Mouse (Mus musculus): Measurements from ENCODE around the gene Rere. TPM values are rescaled to one million over a fixed set of nuclear protein-coding genes. Genes with fewer than 3 reads are reported as not detected.
"Not testable (repeated sequence)": the region's sequence is repeated elsewhere in the genome, so short reads cannot be mapped to it uniquely, and the experiment has no call there.

Rere gene
- polyA plus RNA-seq, 1 experiment from 2014 or later: 51.6 TPM

DNA sequence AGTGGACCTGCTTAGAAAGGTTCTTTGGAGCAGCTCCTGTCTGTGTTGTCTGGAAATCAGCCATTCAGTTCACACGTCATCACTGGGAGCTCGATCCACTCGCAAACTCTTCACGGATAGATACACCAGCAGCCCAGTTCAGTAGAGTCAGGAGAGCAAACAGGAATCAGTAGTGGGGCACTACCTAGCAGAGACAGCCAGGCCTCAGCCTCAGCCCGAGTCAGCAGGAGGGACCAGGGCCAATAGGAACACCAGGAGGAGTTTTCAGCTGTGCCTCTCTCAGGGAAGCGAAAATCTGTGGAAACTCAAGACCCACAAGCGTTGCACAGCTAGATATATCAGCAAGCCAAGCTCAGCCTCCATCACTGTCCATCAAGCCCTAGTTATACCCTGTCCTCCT, 264.3 kb downstream of the Rere start:
- ATAC-seq (replicated peaks; ENCODE audit: low FRiP score): no peak
- no peak overlapping the region for H3K27ac ChIP-seq (ENCODE audit: low read depth, low read length)
- H3K9me3 ChIP-seq (ENCODE audit: control insufficient read depth, low read length): no peaks in the 10 kb centered on the region
- WGBS: 96% methylated on average over 7 of the region's 7 CpGs
- no peaks in the 10 kb centered on the region for H3K27me3 ChIP-seq (ENCODE audit: control insufficient read depth, insufficient read depth, low read length)
- H3K36me3 ChIP-seq (ENCODE audit: control insufficient read depth, insufficient read depth, low read length): no peaks in the 10 kb centered on the region; the same call in 1 of the 2 replicates
- no peaks in the 10 kb centered on the region for H3K4me1 ChIP-seq (replicated peaks; ENCODE audit: control insufficient read depth, insufficient read depth, low read length)
- no peak overlapping the region for H3K9ac ChIP-seq (ENCODE audit: low read length)
- no peak for DNase-seq (ENCODE audit: low spot score)
- no peak overlapping the region for H3K4me2 ChIP-seq (ENCODE audit: low read depth, low read length, severe bottlenecking)
- no peak overlapping the region for H3K4me3 ChIP-seq (ENCODE audit: low read depth, low read length)

DNA sequence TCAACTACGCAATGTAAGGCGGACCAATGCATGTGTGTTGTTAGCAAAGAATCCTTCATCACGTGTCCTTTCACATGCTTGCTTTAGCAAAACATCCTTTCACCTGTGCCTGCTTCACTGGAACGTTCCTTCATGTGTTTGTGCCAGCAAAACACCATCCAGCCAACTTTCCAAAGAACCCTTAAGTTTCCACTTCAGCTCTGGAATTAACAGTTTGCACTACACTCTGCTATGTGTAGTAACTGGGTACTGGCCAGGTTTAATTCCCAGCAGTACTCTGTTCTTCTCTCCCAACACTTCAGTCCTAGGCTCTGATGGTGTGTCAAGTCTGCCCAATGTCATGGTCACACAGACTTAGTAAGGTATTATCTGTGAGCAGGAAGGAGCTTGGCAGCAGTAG, 264.9 kb downstream of the Rere start:
- not testable (repeated sequence) for DNase-seq (ENCODE audit: low spot score); ATAC-seq (replicated peaks; ENCODE audit: low FRiP score); H3K9ac ChIP-seq (ENCODE audit: low read length); H3K36me3 ChIP-seq (ENCODE audit: control insufficient read depth, insufficient read depth, low read length); H3K4me1 ChIP-seq (replicated peaks; ENCODE audit: control insufficient read depth, insufficient read depth, low read length); H3K4me3 ChIP-seq (ENCODE audit: low read depth, low read length); H3K27ac ChIP-seq (ENCODE audit: low read depth, low read length); H3K4me2 ChIP-seq (ENCODE audit: low read depth, low read length, severe bottlenecking); H3K27me3 ChIP-seq (ENCODE audit: control insufficient read depth, insufficient read depth, low read length); H3K9me3 ChIP-seq (ENCODE audit: control insufficient read depth, low read length)
- 96% methylated on average over 4 of the region's 4 CpGs for WGBS

DNA sequence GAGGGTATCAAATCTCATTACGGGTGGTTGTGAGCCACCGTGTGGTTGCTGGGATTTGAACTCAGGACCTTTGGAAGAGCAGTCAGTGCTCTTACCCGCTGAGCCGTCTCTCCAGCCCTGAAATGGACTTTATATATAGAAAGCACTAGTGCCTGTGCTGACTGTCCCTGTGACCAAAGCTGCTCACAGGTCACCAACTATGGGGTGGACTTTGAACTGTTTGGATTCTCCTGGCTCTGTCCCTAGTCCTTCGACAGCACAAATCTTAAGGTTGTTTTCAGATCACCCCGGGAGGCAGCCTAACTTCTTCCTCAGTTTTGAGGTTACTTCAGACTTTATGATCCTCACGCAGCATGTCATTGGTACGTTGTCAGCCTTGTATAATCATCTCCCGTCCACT, 267.9 kb downstream of the Rere start:
- Histone ChIP-seq H3K9ac (ENCODE audit: low read length) (no peak overlapping the region), H3K4me3 (ENCODE audit: low read depth, low read length) (no peak overlapping the region), H3K27ac (ENCODE audit: low read depth, low read length) (no peak overlapping the region), H3K27me3 (ENCODE audit: control insufficient read depth, insufficient read depth, low read length) (no peaks in the 10 kb centered on the region), H3K4me2 (ENCODE audit: low read depth, low read length, severe bottlenecking) (no peak overlapping the region), H3K4me1 (replicated peaks; ENCODE audit: control insufficient read depth, insufficient read depth, low read length) (no peaks in the 10 kb centered on the region), H3K9me3 (ENCODE audit: control insufficient read depth, low read length) (no peaks in the 10 kb centered on the region), H3K36me3 (ENCODE audit: control insufficient read depth, insufficient read depth, low read length) (no peaks in the 10 kb centered on the region; the same call in 1 of the 2 replicates)
- DNase-seq (ENCODE audit: low spot score): no peak
- no peak for ATAC-seq (replicated peaks; ENCODE audit: low FRiP score)
- 91% methylated on average over 9 of the region's 9 CpGs for WGBS

DNA sequence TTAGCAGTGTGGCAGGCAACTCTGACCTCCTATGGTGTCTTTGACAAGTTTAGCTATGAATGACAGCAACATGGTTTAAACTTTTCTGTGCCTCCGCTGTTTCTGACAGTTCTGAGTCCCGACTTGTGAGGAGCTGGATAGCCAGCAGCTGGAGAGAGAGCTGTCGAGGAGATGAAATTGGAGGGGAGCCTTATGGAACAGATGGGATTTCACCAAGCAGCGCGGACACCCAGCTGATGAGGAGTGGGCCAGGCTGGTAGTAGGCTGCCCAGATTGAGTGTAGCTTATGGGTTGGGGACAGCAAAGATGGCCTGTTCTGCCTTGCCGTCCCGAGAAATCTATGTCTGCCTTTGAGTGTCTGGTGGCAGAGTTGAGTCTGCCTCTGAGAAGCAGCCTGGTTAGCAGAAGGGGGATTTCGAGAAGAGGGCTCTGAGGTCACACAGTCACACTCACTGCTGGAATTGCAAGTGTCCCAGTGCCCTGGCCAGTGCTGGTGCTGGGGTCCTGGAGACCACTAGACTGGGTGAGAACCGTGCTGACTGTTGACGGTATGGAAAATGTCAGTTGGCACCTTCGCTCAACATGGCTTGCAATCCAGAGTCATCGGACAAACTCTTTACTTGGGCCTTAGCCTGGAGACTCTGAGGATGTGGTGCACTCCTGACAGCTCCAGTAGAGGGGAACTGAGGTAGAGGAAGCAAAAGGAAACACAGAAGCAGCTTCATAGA, 268.7 kb downstream of the Rere start:
- DNase-seq (ENCODE audit: low spot score) (no peak), ATAC-seq (replicated peaks; ENCODE audit: low FRiP score) (no peak)
- Histone ChIP-seq H3K4me2 (ENCODE audit: low read depth, low read length, severe bottlenecking) (no peak overlapping the region), H3K9ac (ENCODE audit: low read length) (no peak overlapping the region), H3K27ac (ENCODE audit: low read depth, low read length) (no peak overlapping the region), H3K9me3 (ENCODE audit: control insufficient read depth, low read length) (no peaks in the 10 kb centered on the region), H3K36me3 (ENCODE audit: control insufficient read depth, insufficient read depth, low read length) (no peaks in the 10 kb centered on the region; the same call in 1 of the 2 replicates), H3K4me1 (replicated peaks; ENCODE audit: control insufficient read depth, insufficient read depth, low read length) (no peaks in the 10 kb centered on the region), H3K27me3 (ENCODE audit: control insufficient read depth, insufficient read depth, low read length) (no peaks in the 10 kb centered on the region), H3K4me3 (ENCODE audit: low read depth, low read length) (no peak overlapping the region)
- WGBS: 93% methylated on average over 12 of the region's 12 CpGs

DNA sequence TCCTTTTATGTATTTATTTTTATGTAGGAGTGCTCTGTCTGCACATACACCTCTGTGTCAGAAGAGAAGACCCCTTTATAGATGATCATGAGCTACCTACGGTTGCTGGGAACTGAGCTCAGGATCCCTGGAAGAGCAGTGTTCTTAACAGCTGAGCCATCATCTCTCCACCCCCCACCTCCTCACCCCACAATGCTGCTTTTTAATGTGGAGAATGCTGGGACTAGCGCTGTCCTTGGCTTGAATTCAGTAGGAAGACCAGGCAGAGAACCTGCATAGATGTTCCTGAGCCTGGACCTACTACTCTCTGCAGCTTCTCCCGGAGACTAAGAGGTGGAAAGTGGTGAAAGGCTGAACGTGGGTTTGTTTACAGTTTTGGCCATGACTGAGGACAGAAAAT, 269.9 kb downstream of the Rere start:
- H3K4me2 ChIP-seq (ENCODE audit: low read depth, low read length, severe bottlenecking): no peak overlapping the region
- ATAC-seq (replicated peaks; ENCODE audit: low FRiP score): no peak
- H3K27me3 ChIP-seq (ENCODE audit: control insufficient read depth, insufficient read depth, low read length): no peaks in the 10 kb centered on the region
- H3K9ac ChIP-seq (ENCODE audit: low read length): no peak overlapping the region
- no peaks in the 10 kb centered on the region for H3K36me3 ChIP-seq (ENCODE audit: control insufficient read depth, insufficient read depth, low read length)
- H3K9me3 ChIP-seq (ENCODE audit: control insufficient read depth, low read length): no peaks in the 10 kb centered on the region
- peaks cover 4% of the 10 kb centered on the region; the same call in 1 of the 2 replicates for H3K4me1 ChIP-seq (replicated peaks; ENCODE audit: control insufficient read depth, insufficient read depth, low read length)
- H3K27ac ChIP-seq (ENCODE audit: low read depth, low read length): no peak overlapping the region
- WGBS: 92% methylated on average over 4 of the region's 4 CpGs
- H3K4me3 ChIP-seq (ENCODE audit: low read depth, low read length): no peak overlapping the region
- no peak for DNase-seq (ENCODE audit: low spot score)

DNA sequence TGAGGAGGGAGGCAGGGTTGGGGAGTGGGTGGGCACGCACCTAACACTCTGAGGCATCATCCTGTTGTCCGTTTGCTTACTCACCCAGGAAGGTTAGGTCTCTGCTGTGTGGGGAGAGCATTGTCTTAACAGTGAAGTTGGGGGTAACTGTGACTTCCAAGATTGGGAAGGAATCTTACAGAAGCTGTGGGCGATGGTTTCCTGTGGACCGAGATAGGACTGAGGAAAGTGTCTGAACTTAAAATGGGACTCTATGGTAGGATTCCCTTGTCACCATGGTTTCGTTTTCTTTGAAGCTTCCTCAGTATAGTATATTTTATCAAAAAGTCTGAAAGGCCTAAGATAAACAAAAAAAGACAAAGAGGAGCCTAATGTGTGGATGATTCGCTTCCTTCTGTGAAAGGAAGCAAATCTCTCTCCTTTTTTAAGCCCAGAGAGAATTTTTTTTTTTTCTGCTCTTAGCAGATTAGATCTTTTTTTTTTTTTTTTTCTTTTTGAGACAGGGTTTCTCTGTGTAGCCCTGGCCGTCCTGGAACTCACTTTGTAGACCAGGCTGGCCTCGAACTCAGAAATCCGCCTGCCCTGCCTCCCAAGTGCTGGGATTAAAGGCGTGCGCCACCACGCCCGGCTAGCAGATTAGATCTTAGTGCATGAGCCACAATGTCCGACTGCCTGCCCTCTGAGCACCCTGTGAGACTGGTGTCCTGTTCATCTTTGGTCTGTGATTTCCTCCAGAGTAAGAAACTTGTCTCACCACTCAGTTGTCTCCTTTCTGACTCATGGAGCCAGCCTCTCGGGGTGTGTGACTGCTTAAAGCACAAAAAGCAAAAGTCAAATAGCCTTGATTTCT, 271.5 kb downstream of the Rere start:
- no peak overlapping the region for H3K4me2 ChIP-seq (ENCODE audit: low read depth, low read length, severe bottlenecking)
- H3K4me1 ChIP-seq (replicated peaks; ENCODE audit: control insufficient read depth, insufficient read depth, low read length): peaks cover 7% of the 10 kb centered on the region; the same call in 1 of the 2 replicates
- H3K27ac ChIP-seq (ENCODE audit: low read depth, low read length): no peak overlapping the region
- no peaks in the 10 kb centered on the region for H3K36me3 ChIP-seq (ENCODE audit: control insufficient read depth, insufficient read depth, low read length)
- 92% methylated on average over 15 of the region's 15 CpGs for WGBS
- no peaks in the 10 kb centered on the region for H3K9me3 ChIP-seq (ENCODE audit: control insufficient read depth, low read length)
- ATAC-seq (replicated peaks; ENCODE audit: low FRiP score) (no peak), DNase-seq (ENCODE audit: low spot score) (no peak)
- no peak overlapping the region for H3K4me3 ChIP-seq (ENCODE audit: low read depth, low read length)
- H3K27me3 ChIP-seq (ENCODE audit: control insufficient read depth, insufficient read depth, low read length): no peaks in the 10 kb centered on the region
- no peak overlapping the region for H3K9ac ChIP-seq (ENCODE audit: low read length)

DNA sequence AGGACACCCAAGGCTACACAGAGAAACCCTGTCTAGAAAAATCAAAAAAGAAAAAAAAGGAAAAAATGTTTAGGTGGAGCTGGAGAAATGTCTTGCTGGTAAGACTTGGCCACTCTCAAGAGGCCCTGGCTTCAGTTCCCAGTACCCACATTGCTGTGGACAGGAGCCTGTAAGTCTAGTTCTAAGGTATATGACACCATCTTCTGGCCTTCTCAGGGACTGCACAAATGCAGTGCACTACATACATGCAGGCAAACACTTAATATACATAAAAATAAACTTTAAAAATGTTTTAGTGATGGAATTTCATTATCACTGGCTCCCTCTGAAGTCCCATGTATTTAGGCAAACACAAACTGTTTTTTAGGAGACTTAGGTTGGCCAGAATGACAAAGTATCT, 274.3 kb downstream of the Rere start:
- H3K27ac ChIP-seq (ENCODE audit: low read depth, low read length): no peak overlapping the region
- H3K4me3 ChIP-seq (ENCODE audit: low read depth, low read length): no peak overlapping the region
- no peaks in the 10 kb centered on the region for H3K36me3 ChIP-seq (ENCODE audit: control insufficient read depth, insufficient read depth, low read length)
- H3K9me3 ChIP-seq (ENCODE audit: control insufficient read depth, low read length): no peaks in the 10 kb centered on the region
- H3K4me2 ChIP-seq (ENCODE audit: low read depth, low read length, severe bottlenecking): no peak overlapping the region
- DNase-seq (ENCODE audit: low spot score): no peak
- no peak for ATAC-seq (replicated peaks; ENCODE audit: low FRiP score)
- no peaks in the 10 kb centered on the region for H3K27me3 ChIP-seq (ENCODE audit: control insufficient read depth, insufficient read depth, low read length)
- H3K4me1 ChIP-seq (replicated peaks; ENCODE audit: control insufficient read depth, insufficient read depth, low read length): peaks cover 7% of the 10 kb centered on the region; the same call in 1 of the 2 replicates
- no peak overlapping the region for H3K9ac ChIP-seq (ENCODE audit: low read length)

DNA sequence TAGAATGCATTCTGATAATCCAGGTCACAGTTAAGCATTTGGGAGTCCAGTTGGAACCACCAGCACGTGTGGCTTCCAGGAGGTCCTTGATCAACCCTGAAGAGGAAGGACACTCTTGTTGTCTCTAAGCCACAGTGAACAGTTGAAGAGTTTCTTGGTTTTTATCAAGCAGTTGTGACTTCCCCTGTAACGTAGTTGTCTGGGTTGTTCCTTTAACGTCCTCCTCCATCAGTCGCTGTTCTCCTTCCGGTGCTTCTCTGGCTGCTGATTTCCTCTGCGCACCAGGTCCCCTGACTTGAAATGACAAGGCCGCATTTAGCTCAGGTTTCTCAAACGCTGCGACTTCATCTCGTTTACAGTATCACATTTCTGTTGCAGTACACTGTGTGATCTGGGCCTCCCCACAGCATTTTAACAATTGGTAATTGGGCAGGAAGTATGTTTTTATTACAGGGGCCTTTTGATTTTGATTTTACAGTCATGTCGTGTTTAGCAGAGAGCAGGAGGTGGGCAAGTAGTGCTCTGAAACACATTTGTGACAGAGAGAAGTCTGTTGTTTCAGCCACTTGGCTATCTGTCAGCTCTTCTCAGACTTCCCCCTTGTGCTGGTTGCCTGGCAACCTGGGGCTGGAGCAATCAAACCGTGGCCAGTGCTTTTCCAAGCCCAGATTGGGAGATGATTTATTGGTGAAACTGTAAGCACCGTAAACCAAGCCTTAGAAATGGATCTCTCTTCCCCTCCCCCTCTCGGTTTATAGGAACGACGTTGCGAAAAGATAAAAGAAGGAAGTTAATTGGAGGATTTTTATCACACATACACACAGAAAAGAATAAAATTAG, 275.2 kb downstream of the Rere start:
- Histone ChIP-seq H3K4me1 (replicated peaks; ENCODE audit: control insufficient read depth, insufficient read depth, low read length) (peaks cover 7% of the 10 kb centered on the region; the same call in 1 of the 2 replicates), H3K4me3 (ENCODE audit: low read depth, low read length) (no peak overlapping the region), H3K9me3 (ENCODE audit: control insufficient read depth, low read length) (no peaks in the 10 kb centered on the region), H3K4me2 (ENCODE audit: low read depth, low read length, severe bottlenecking) (no peak overlapping the region), H3K27ac (ENCODE audit: low read depth, low read length) (peak overlapping the region; percentile 61; the same call in 1 of the 2 replicates), H3K36me3 (ENCODE audit: control insufficient read depth, insufficient read depth, low read length) (no peaks in the 10 kb centered on the region), H3K27me3 (ENCODE audit: control insufficient read depth, insufficient read depth, low read length) (no peaks in the 10 kb centered on the region), H3K9ac (ENCODE audit: low read length) (peak overlapping the region; percentile 6; the same call in 1 of the 2 replicates)
- DNase-seq (ENCODE audit: low spot score) (peak; percentile 63), ATAC-seq (replicated peaks; ENCODE audit: low FRiP score) (no peak; the same call in 1 of the 2 replicates)
- WGBS: 65% methylated on average over 17 of the region's 17 CpGs
